Mouse (Mus musculus): ENCODE data around the gene Srprb. TPM values are rescaled to one million over a fixed set of nuclear protein-coding genes. Genes with fewer than 3 reads are reported as not detected.

Srprb gene
- 10 to 100 TPM; 18.1 to 18.5 TPM for total RNA-seq (2021)
- long read RNA-seq, experiment 1, transcript Srprb-201 (7 exons, 3,064 nt): major isoform, 20 of 30 reads
- long read RNA-seq, experiment 1, partial matches to known transcripts: 2 of 30 reads
- long read RNA-seq, experiment 1, other reads (novel, unspliced or antisense): 8 of 30 reads
- long read RNA-seq, experiment 2, transcript Srprb-201 (7 exons, 3,064 nt): major isoform, 22 of 24 reads
- long read RNA-seq, experiment 2, partial matches to known transcripts: 0 of 24 reads
- long read RNA-seq, experiment 2, other reads (novel, unspliced or antisense): 2 of 24 reads

GRCm38 (mm10) chr9:103201561-103202260, at the start of gene Srprb:
TSS of gene Srprb (minus strand) at chr9:103202137.
- intact Hi-C loops (cut with DNase I): no loop called here
- DNase-seq (ENCODE audit: low spot score in 2 of 2): peak; percentile 93 to 94

- DNase-seq (ENCODE audit: low spot score in 2 of 2): no peak
- intact Hi-C loops (cut with DNase I): no loop called here
Observed at GRCm38 (mm10) chr9:103248618-103249017, 46.7 kb upstream of the Srprb start.

GRCm38 (mm10) chr9:103246526-103247168, 44.7 kb upstream of the Srprb start:
- intact Hi-C loops (cut with DNase I): no loop called here
- DNase-seq (ENCODE audit: low spot score in 2 of 2): no peak

GRCm38 (mm10) chr9:103243640-103244039, 41.7 kb upstream of the Srprb start:
- intact Hi-C loops (cut with DNase I): no loop called here
- no peak for DNase-seq (ENCODE audit: low spot score in 2 of 2)

- DNase-seq (ENCODE audit: low spot score in 2 of 2): no peak
- intact Hi-C loops (cut with DNase I): no loop called here
Observed at GRCm38 (mm10) chr9:103241206-103241605, 39.3 kb upstream of the Srprb start.

GRCm38 (mm10) chr9:103239471-103239870, 37.5 kb upstream of the Srprb start:
- DNase-seq (ENCODE audit: low spot score in 2 of 2): no peak
- intact Hi-C loops (cut with DNase I): no loop called here

- no peak for DNase-seq (ENCODE audit: low spot score in 2 of 2)
- intact Hi-C loops (cut with DNase I): no loop called here
Observed at GRCm38 (mm10) chr9:103234565-103235165, 32.7 kb upstream of the Srprb start.

- intact Hi-C loops (cut with DNase I): no loop called here
- DNase-seq (ENCODE audit: low spot score in 2 of 2): no peak
Observed at GRCm38 (mm10) chr9:103234059-103234458, 32.1 kb upstream of the Srprb start.

GRCm38 (mm10) chr9:103233006-103233395, 31.1 kb upstream of the Srprb start:
- intact Hi-C loops (cut with DNase I): no loop called here
- no peak for DNase-seq (ENCODE audit: low spot score in 2 of 2)

GRCm38 (mm10) chr9:103232232-103233005, 30.5 kb upstream of the Srprb start:
- no peak for DNase-seq (ENCODE audit: low spot score in 2 of 2)
- intact Hi-C loops (cut with DNase I): no loop called here

GRCm38 (mm10) chr9:103230151-103230951, 28.4 kb upstream of the Srprb start, which contains the start of the genes Gm20425 and Trf:
TSS of gene Gm20425 (minus strand) at chr9:103230307.
TSS of gene Trf (minus strand) at chr9:103230444.
- DNase-seq (ENCODE audit: low spot score in 2 of 2): peak; percentile 49 to 79
- intact Hi-C loops (cut with DNase I): no loop called here

GRCm38 (mm10) chr9:103229037-103229867, 27.3 kb upstream of the Srprb start:
- DNase-seq (ENCODE audit: low spot score in 2 of 2): no peak
- intact Hi-C loops (cut with DNase I): no loop called here

- intact Hi-C loops (cut with DNase I): no loop called here
- DNase-seq (ENCODE audit: low spot score in 2 of 2): no peak
Observed at GRCm38 (mm10) chr9:103228370-103229003, 26.6 kb upstream of the Srprb start.

GRCm38 (mm10) chr9:103227760-103228159, 25.8 kb upstream of the Srprb start:
- intact Hi-C loops (cut with DNase I): no loop called here
- DNase-seq (ENCODE audit: low spot score in 2 of 2): no peak

GRCm38 (mm10) chr9:103226806-103227205, 24.9 kb upstream of the Srprb start:
- intact Hi-C loops (cut with DNase I): no loop called here
- no peak for DNase-seq (ENCODE audit: low spot score in 2 of 2)

- intact Hi-C loops (cut with DNase I): loop anchor here (2.0 kb wide), 1 partner anchor 77 kb away; no protein-coding TSS in a partner anchor
- DNase-seq (ENCODE audit: low spot score in 2 of 2): no peak
Observed at GRCm38 (mm10) chr9:103225464-103225863, 23.5 kb upstream of the Srprb start.

GRCm38 (mm10) chr9:103224721-103225120, 22.8 kb upstream of the Srprb start:
- DNase-seq (ENCODE audit: low spot score in 2 of 2): no peak
- intact Hi-C loops (cut with DNase I): loop anchor here (2.0 kb wide), 1 partner anchor 78 kb away; no protein-coding TSS in a partner anchor

All from left cerebral cortex, postnatal 14 days (tissue).